Mouse (Mus musculus) lung, embryonic 15.5 days (tissue): ENCODE results near the gene Plekhj1. TPM values are rescaled to one million over a fixed set of nuclear protein-coding genes. Genes with fewer than 3 reads are reported as not detected.
A peak's percentile ranks its signal among the peaks of the same experiment; 100 is the strongest.
"Not testable (repeated sequence)": the region's sequence is repeated elsewhere in the genome, so short reads cannot be mapped to it uniquely, and the experiment has no call there.

Experiments used
- ATAC-seq: fragments of 200-750 bp; cut with Nextera tagmentation; 2 replicates; pipeline ENCODE4 v1.8.0; 2017; ENCODE audit warnings: moderate number of reproducible peaks, borderline replicate concordance; ENCODE audit not compliant: low FRiP score, low TSS enrichment; ENCODE audit errors: extremely low read depth
- H3K27ac ChIP-seq: fragments of 300-500 bp; sonication (generic); 2 replicates; pipeline ENCODE4 v1.5.1; 2015; ENCODE audit warnings: moderate library complexity, mild to moderate bottlenecking, inconsistent platforms
- H3K27me3 ChIP-seq: fragments of 300-500 bp; sonication (generic); 2 replicates; pipeline ENCODE4 v1.6.1; 2015; ENCODE audit warnings: inconsistent platforms
- H3K36me3 ChIP-seq: fragments of 300-500 bp; sonication (generic); 2 replicates; pipeline ENCODE4 v1.6.1; 2015; ENCODE audit warnings: inconsistent platforms
- H3K4me1 ChIP-seq: fragments of 300-500 bp; sonication (generic); 2 replicates; pipeline ENCODE4 v1.6.1; 2015; ENCODE audit warnings: inconsistent platforms
- H3K4me2 ChIP-seq: fragments of 300-500 bp; sonication (generic); 2 replicates; pipeline ENCODE4 v1.6.1; 2015; ENCODE audit warnings: inconsistent platforms, mild to moderate bottlenecking, moderate library complexity
- H3K4me3 ChIP-seq: fragments of 300-500 bp; sonication (generic); 2 replicates; pipeline ENCODE4 v1.5.1; 2015; ENCODE audit warnings: mild to moderate bottlenecking, inconsistent platforms
- H3K9ac ChIP-seq: fragments of 300-500 bp; sonication (generic); 2 replicates; pipeline ENCODE4 v1.6.1; 2015; ENCODE audit warnings: inconsistent platforms
- H3K9me3 ChIP-seq: fragments of 300-500 bp; sonication (generic); 2 replicates; pipeline ENCODE4 v1.6.1; 2016; ENCODE audit warnings: inconsistent platforms
- WGBS: fragments of 180-500 bp; shearing (Covaris S2); methylation state at CpG from one replicate; pipeline ENCODE4 v1.1.7; 2015; 5-methylcytosine and 5-hydroxymethylcytosine counted together
- polyA plus RNA-seq: library from polyadenylated mRNA; unstranded; fragments of >200 nt; fragmentation: Nextera tagmentation; extraction: Ambion mirVana; gene quantifications from 2 replicates; pipeline ENCODE4 v1.2.1, GENCODE M21; 2015

Gene Plekhj1
- polyA plus RNA-seq, 1 experiment from 2014 or later: 118 TPM

- H3K9me3 ChIP-seq: no peaks in the 10 kb centered on the region
- H3K27ac ChIP-seq: no peak overlapping the region
- H3K27me3 ChIP-seq: peaks cover 61% of the 10 kb centered on the region
- H3K4me2 ChIP-seq: no peak overlapping the region
- peaks cover 1% of the 10 kb centered on the region; the same call in 1 of the 2 replicates for H3K36me3 ChIP-seq
- 0 out of 2 replicates have a peak overlapping the region, but pooled peaks have one; percentile 2 for H3K4me3 ChIP-seq
- no peak overlapping the region for H3K9ac ChIP-seq
- no peak for ATAC-seq
- H3K4me1 ChIP-seq: peaks cover 8% of the 10 kb centered on the region
- 51% methylated on average over 30 of the region's 30 CpGs for WGBS
Measured at GRCm38 (mm10) chr10:80835617-80836016, 37.2 kb upstream of the Plekhj1 start.

- Histone ChIP-seq H3K4me3 (no peak overlapping the region), H3K27ac (no peak overlapping the region), H3K4me1 (peaks cover 25% of the 10 kb centered on the region), H3K36me3 (peaks cover 17% of the 10 kb centered on the region), H3K4me2 (no peak overlapping the region), H3K27me3 (peaks cover 50% of the 10 kb centered on the region), H3K9me3 (no peaks in the 10 kb centered on the region), H3K9ac (no peak overlapping the region)
- WGBS: 61% methylated on average over 7 of the region's 7 CpGs
- no peak for ATAC-seq
Measured at GRCm38 (mm10) chr10:80832818-80833217, 34.4 kb upstream of the Plekhj1 start.

- no peak overlapping the region for H3K4me2 ChIP-seq
- peaks cover 27% of the 10 kb centered on the region for H3K4me1 ChIP-seq
- no peak overlapping the region for H3K27ac ChIP-seq
- no peak for ATAC-seq
- H3K36me3 ChIP-seq: peaks cover 17% of the 10 kb centered on the region
- H3K9me3 ChIP-seq: no peaks in the 10 kb centered on the region
- no peak overlapping the region for H3K9ac ChIP-seq
- no peak overlapping the region for H3K4me3 ChIP-seq
- H3K27me3 ChIP-seq: peaks cover 34% of the 10 kb centered on the region
- 3% methylated on average over 9 of the region's 9 CpGs for WGBS
Measured at GRCm38 (mm10) chr10:80831136-80831535, 32.7 kb upstream of the Plekhj1 start.

- 69% methylated on average over 1 of the region's 1 CpGs for whole genome bisulfite sequencing
- Histone ChIP-seq H3K9ac (no peak overlapping the region), H3K36me3 (peaks cover 17% of the 10 kb centered on the region), H3K27me3 (peaks cover 19% of the 10 kb centered on the region), H3K4me3 (no peak overlapping the region), H3K4me1 (peaks cover 29% of the 10 kb centered on the region), H3K27ac (no peak overlapping the region), H3K4me2 (no peak overlapping the region), H3K9me3 (no peaks in the 10 kb centered on the region)
- no peak for ATAC-seq
Measured at GRCm38 (mm10) chr10:80829359-80830278, 31.2 kb upstream of the Plekhj1 start.

GRCm38 (mm10) chr10:80828587-80828986 is 30.2 kb upstream of the Plekhj1 start:
- H3K27ac ChIP-seq, ATAC-seq, H3K9me3 ChIP-seq, H3K9ac ChIP-seq, H3K27me3 ChIP-seq: not testable (repeated sequence)
- Histone ChIP-seq H3K4me3 (peak overlapping the region; percentile 77; the same call in 1 of the 2 replicates), H3K4me2 (peak overlapping the region; percentile 80), H3K4me1 (peaks cover 29% of the 10 kb centered on the region), H3K36me3 (peaks cover 17% of the 10 kb centered on the region)
- WGBS: 70% methylated on average over 8 of the region's 9 CpGs

- Histone ChIP-seq H3K36me3 (peaks cover 17% of the 10 kb centered on the region), H3K27ac (no peak overlapping the region), H3K27me3 (peaks cover 2% of the 10 kb centered on the region; the same call in 1 of the 2 replicates), H3K9me3 (no peaks in the 10 kb centered on the region), H3K4me1 (peaks cover 29% of the 10 kb centered on the region), H3K4me2 (peak overlapping the region; percentile 80), H3K9ac (peak overlapping the region; percentile 96), H3K4me3 (peak overlapping the region; percentile 77)
- no peak for ATAC-seq
- WGBS: 61% methylated on average over 10 of the region's 10 CpGs
Measured at GRCm38 (mm10) chr10:80827870-80828420, 29.5 kb upstream of the Plekhj1 start.

- H3K4me3 ChIP-seq: peak overlapping the region; percentile 77
- peak overlapping the region; percentile 92 for H3K27ac ChIP-seq
- 5% methylated on average over 29 of the region's 29 CpGs for WGBS
- H3K9ac ChIP-seq: peak overlapping the region; percentile 96
- no peaks in the 10 kb centered on the region for H3K27me3 ChIP-seq
- H3K36me3 ChIP-seq: peaks cover 17% of the 10 kb centered on the region
- peaks cover 29% of the 10 kb centered on the region for H3K4me1 ChIP-seq
- H3K9me3 ChIP-seq: no peaks in the 10 kb centered on the region
- peak overlapping the region; percentile 80 for H3K4me2 ChIP-seq
- no peak for ATAC-seq
Measured at GRCm38 (mm10) chr10:80827063-80827869, 28.8 kb upstream of the Plekhj1 start.

GRCm38 (mm10) chr10:80826151-80827062 is 28.0 kb upstream of the Plekhj1 start, which contains the start of gene Oaz1:
Oaz1 (plus strand) TSS chr10:80826656.
- peak within 1 kb of the TSS; percentile 96 for H3K9ac ChIP-seq

GRCm38 (mm10) chr10:80824827-80825226 is 26.4 kb upstream of the Plekhj1 start:
- Histone ChIP-seq H3K4me1 (peaks cover 13% of the 10 kb centered on the region), H3K9me3 (no peaks in the 10 kb centered on the region), H3K4me2 (no peak overlapping the region), H3K27me3 (no peaks in the 10 kb centered on the region), H3K4me3 (no peak overlapping the region), H3K9ac (no peak overlapping the region), H3K36me3 (peaks cover 8% of the 10 kb centered on the region), H3K27ac (no peak overlapping the region)
- 59% methylated on average over 2 of the region's 2 CpGs for WGBS
- ATAC-seq: no peak

More at GRCm38 (mm10) chr10:80826151-80827062, 28.0 kb upstream of the Plekhj1 start, which contains the start of gene Oaz1:
- H3K27ac ChIP-seq: peak within 1 kb of the TSS; percentile 92
- ATAC-seq: peak; percentile 98
- peak within 1 kb of the TSS; percentile 80 for H3K4me2 ChIP-seq
- H3K27me3 ChIP-seq: no peaks in the 10 kb centered on the region
- peaks cover 17% of the 10 kb centered on the region for H3K36me3 ChIP-seq
- under 1% methylated on average over 82 of the region's 82 CpGs for WGBS
- H3K9me3 ChIP-seq: no peaks in the 10 kb centered on the region
- peaks cover 29% of the 10 kb centered on the region for H3K4me1 ChIP-seq
- peak within 1 kb of the TSS; percentile 77 for H3K4me3 ChIP-seq

GRCm38 (mm10) chr10:80823847-80824643 is 25.6 kb upstream of the Plekhj1 start:
- 58% methylated on average over 8 of the region's 8 CpGs for WGBS

More at GRCm38 (mm10) chr10:80823847-80824643, 25.6 kb upstream of the Plekhj1 start:
- H3K4me2 ChIP-seq: no peak overlapping the region
- ATAC-seq: no peak
- H3K4me1 ChIP-seq: peaks cover 13% of the 10 kb centered on the region
- H3K9ac ChIP-seq: no peak overlapping the region
- peaks cover under 1% of the 10 kb centered on the region for H3K36me3 ChIP-seq
- H3K9me3 ChIP-seq: no peaks in the 10 kb centered on the region
- no peaks in the 10 kb centered on the region for H3K27me3 ChIP-seq
- no peak overlapping the region for H3K27ac ChIP-seq
- no peak overlapping the region for H3K4me3 ChIP-seq
